Mouse (Mus musculus) heart, embryonic 13.5 days (tissue): ENCODE results near the gene BC029722. TPM values are rescaled to one million over a fixed set of nuclear protein-coding genes. Genes with fewer than 3 reads are reported as not detected.

Source experiments
- ATAC-seq: fragments of 200-750 bp; cut with Nextera tagmentation; 2 replicates; pipeline ENCODE4 v1.8.0; 2017; ENCODE audit warnings: moderate TSS enrichment; ENCODE audit not compliant: insufficient number of reproducible peaks, low FRiP score, low TSS enrichment; ENCODE audit errors: extremely low read depth
- H3K27ac ChIP-seq: fragments of 300-500 bp; sonication (generic); replicated peaks from 2 replicates; pipeline ENCODE4 v1.5.1; 2015; ENCODE audit warnings: moderate library complexity, mild to moderate bottlenecking, inconsistent platforms
- H3K27me3 ChIP-seq: fragments of 300-500 bp; sonication (generic); replicated peaks from 2 replicates; pipeline ENCODE4 v1.6.1; 2015; ENCODE audit warnings: mild to moderate bottlenecking, inconsistent platforms
- H3K36me3 ChIP-seq: fragments of 300-500 bp; sonication (generic); 2 replicates; pipeline ENCODE4 v1.6.1; 2015; ENCODE audit warnings: mild to moderate bottlenecking, inconsistent platforms
- H3K4me1 ChIP-seq: fragments of 300-500 bp; sonication (generic); 2 replicates; pipeline ENCODE4 v1.6.1; 2015; ENCODE audit warnings: inconsistent platforms
- H3K4me2 ChIP-seq: fragments of 300-500 bp; sonication (generic); 2 replicates; pipeline ENCODE4 v1.6.1; 2015; ENCODE audit warnings: inconsistent platforms, mild to moderate bottlenecking, moderate library complexity
- H3K4me3 ChIP-seq: fragments of 300-500 bp; sonication (generic); 2 replicates; pipeline ENCODE4 v1.5.1; 2015; ENCODE audit warnings: moderate library complexity, mild to moderate bottlenecking, inconsistent platforms
- H3K9ac ChIP-seq: fragments of 300-500 bp; sonication (generic); 2 replicates; pipeline ENCODE4 v1.6.1; 2015; ENCODE audit warnings: inconsistent platforms, mild to moderate bottlenecking, moderate library complexity
- H3K9me3 ChIP-seq: fragments of 300-500 bp; sonication (generic); 2 replicates; pipeline ENCODE4 v1.6.1; 2016; ENCODE audit warnings: inconsistent platforms
- WGBS: fragments of 180-500 bp; shearing (Covaris S2); methylation state at CpG from one replicate; pipeline ENCODE4 v1.1.7; 2015; ENCODE audit warnings: mixed read lengths; 5-methylcytosine and 5-hydroxymethylcytosine counted together
- polyA plus RNA-seq: library from polyadenylated mRNA; unstranded; fragments of >200 nt; fragmentation: Nextera tagmentation; extraction: Ambion mirVana; gene quantifications from 2 replicates; pipeline ENCODE4 v1.2.1, GENCODE M21; 2015

BC029722 gene
- polyA plus RNA-seq = 10.8 and 12.0 TPM in 2 replicates

DNA sequence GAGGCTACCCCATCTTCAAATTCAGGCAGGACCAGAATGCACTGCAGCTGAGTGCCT lies at the start of gene BC029722:
BC029722 (minus strand) TSS at position 35 of the 57 bp plus-strand sequence.
- Histone ChIP-seq H3K36me3 (peaks cover 47% of the 10 kb centered on the region), H3K4me1 (peaks cover 20% of the 10 kb centered on the region), H3K4me3 (peak within 1 kb of the TSS; percentile 86), H3K9ac (peak within 1 kb of the TSS; percentile 93), H3K27ac (peak within 1 kb of the TSS; percentile 82), H3K9me3 (no peaks in the 10 kb centered on the region), H3K27me3 (no peaks in the 10 kb centered on the region; the same call in 1 of the 2 replicates), H3K4me2 (peak within 1 kb of the TSS; percentile 96)
- ATAC-seq = no peak

DNA sequence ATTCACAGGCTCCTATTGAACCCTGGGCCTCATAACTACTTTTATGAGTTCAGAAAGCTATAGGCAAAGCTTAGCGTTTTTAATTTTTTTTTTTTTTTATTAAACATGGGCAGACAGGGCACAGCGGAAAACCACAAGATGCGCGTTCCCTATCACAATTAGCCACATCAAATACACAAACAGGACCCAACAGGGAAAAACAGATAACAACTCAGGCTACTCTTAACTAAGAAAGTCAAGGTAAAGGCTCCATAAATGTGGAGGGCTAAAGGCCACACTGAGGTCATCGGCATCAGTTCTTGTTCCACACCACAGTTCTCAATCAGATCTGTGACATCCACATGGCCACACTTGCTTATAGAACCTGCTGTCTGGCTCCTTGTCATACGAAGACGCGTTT lies 49.1 kb upstream of the BC029722 start:
- Histone ChIP-seq H3K4me2 (no peak overlapping the region), H3K36me3 (peaks cover 58% of the 10 kb centered on the region), H3K9ac (no peak overlapping the region), H3K4me1 (peaks cover 6% of the 10 kb centered on the region; the same call in 1 of the 2 replicates), H3K9me3 (no peaks in the 10 kb centered on the region), H3K4me3 (no peak overlapping the region), H3K27ac (no peak overlapping the region), H3K27me3 (no peaks in the 10 kb centered on the region)
- ATAC-seq = no peak
- WGBS = 96% methylated on average over 8 of the region's 8 CpGs

DNA sequence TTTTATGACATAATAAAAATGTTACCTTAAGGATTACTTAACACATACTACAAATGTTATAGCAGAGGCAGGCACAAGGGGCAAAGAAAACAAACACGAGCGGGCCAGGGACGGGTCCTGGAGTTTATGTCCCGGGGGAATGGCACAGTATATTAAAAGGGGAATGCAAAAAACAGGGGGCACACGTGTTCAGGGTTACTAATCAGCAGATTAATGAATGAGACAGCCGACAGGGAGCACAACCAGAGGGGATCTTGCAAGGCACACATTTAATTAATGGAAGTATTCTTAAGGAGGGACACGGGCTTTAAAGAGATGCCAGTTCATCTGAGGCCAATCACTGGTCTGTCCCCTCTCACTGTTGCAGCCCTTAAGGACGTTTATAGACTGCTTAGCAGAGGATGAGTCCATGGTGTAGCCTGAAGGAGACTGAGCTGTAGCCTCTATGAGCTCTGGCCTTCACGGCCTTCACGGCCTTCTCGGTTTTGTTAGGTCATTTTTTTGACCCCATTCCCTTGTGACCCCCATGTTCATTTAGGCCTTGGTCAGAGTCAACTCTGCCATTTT lies 44.2 kb upstream of the BC029722 start:
- H3K4me3 ChIP-seq = no peak overlapping the region
- no peak overlapping the region for H3K4me2 ChIP-seq
- H3K9ac ChIP-seq = no peak overlapping the region
- no peak for ATAC-seq
- no peak overlapping the region for H3K27ac ChIP-seq
- no peaks in the 10 kb centered on the region; the same call in 1 of the 2 replicates for H3K4me1 ChIP-seq
- no peaks in the 10 kb centered on the region for H3K9me3 ChIP-seq
- 78% methylated on average over 11 of the region's 11 CpGs for WGBS
- peaks cover 38% of the 10 kb centered on the region for H3K36me3 ChIP-seq
- no peaks in the 10 kb centered on the region for H3K27me3 ChIP-seq

DNA sequence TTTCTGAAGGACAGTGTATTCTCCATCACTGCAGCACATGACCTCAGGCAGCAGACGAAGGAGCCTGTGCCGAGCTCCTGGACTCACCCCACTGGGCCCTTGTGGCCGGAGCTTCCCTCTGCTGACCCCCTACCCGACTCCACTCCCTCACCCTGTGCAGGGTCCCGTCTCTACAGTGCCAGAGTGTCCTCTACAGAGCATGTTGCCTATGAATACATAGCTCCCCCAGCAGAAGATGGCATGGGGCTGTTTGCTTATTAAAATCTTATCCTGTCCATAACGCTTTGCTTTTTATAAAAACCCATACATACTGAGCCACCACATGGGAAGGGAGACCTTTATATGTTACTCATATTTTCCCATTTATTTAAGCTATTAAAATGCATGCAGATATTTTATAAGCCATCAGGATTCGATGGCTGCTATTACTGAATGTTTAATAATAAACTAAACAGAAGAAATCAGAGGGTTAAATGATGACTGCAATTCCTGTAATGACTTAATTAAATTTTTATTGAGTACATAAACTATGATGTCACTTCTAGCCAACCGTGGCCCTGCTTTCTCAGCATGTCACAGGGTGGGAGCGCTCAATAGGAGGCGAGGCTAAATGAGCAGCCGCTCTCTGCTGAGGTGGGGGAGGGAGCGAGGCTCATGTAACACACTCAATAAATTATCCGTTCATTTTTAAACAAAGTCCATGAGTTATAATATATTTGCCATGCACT lies 43.5 kb upstream of the BC029722 start:
- WGBS = 86% methylated on average over 13 of the region's 13 CpGs
- Histone ChIP-seq H3K4me1 (no peaks in the 10 kb centered on the region; the same call in 1 of the 2 replicates), H3K9ac (no peak overlapping the region), H3K4me2 (no peak overlapping the region), H3K9me3 (no peaks in the 10 kb centered on the region), H3K27me3 (no peaks in the 10 kb centered on the region), H3K27ac (no peak overlapping the region), H3K36me3 (peaks cover 37% of the 10 kb centered on the region), H3K4me3 (no peak overlapping the region)
- ATAC-seq = no peak

DNA sequence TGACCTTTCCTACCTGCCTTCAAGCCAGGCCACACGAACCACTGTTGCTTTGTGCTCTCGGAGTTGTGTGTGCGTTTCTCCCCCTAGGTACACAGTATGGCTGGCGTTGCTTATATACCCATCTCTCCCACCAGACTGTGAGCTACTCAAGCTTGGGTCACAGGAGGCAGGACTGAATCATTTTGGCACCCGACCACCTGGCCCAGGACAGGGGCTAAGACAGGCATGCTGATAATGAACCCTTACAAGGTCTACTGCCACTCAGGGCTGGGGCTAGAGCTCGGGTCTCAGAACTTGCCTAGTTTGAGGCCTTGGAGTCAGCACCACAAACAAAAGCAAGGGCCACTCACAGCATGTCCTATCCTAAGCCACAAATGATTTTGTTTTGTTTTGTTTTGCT lies 42.4 kb upstream of the BC029722 start:
- WGBS = 81% methylated on average over 6 of the region's 6 CpGs
- no peak for ATAC-seq

DNA sequence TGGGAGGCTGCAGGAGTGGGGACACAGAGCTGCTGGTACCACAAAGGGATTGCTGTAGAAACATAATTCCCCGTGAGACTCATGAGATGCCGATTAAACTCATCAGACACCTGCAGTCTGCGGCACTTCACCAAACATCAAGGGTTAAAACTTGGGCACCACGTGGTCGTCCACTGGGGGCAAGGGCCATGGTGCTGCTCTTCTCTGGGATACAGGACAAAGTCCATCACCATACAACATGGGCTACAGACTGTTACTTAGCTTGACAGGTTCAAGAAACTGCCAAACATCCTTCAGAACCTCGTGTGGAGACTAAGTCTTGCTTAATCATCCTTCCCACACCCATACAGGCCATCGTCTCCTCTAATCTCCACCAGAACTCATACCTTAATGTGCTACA lies 40.9 kb upstream of the BC029722 start:
- no peak overlapping the region for H3K9ac ChIP-seq
- no peaks in the 10 kb centered on the region for H3K27me3 ChIP-seq
- H3K27ac ChIP-seq = no peak overlapping the region
- peaks cover 47% of the 10 kb centered on the region for H3K36me3 ChIP-seq
- no peak overlapping the region for H3K4me3 ChIP-seq
- H3K4me2 ChIP-seq = no peak overlapping the region
- H3K4me1 ChIP-seq = no peaks in the 10 kb centered on the region
- WGBS = 76% methylated on average over 7 of the region's 7 CpGs
- H3K9me3 ChIP-seq = no peaks in the 10 kb centered on the region
- ATAC-seq = no peak

More for the DNA sequence above, 42.4 kb upstream of the BC029722 start:
- no peaks in the 10 kb centered on the region for H3K27me3 ChIP-seq
- H3K4me1 ChIP-seq = no peaks in the 10 kb centered on the region; the same call in 1 of the 2 replicates
- no peaks in the 10 kb centered on the region for H3K9me3 ChIP-seq
- no peak overlapping the region for H3K27ac ChIP-seq
- no peak overlapping the region for H3K4me2 ChIP-seq
- no peak overlapping the region for H3K4me3 ChIP-seq
- no peak overlapping the region for H3K9ac ChIP-seq
- peaks cover 36% of the 10 kb centered on the region for H3K36me3 ChIP-seq

DNA sequence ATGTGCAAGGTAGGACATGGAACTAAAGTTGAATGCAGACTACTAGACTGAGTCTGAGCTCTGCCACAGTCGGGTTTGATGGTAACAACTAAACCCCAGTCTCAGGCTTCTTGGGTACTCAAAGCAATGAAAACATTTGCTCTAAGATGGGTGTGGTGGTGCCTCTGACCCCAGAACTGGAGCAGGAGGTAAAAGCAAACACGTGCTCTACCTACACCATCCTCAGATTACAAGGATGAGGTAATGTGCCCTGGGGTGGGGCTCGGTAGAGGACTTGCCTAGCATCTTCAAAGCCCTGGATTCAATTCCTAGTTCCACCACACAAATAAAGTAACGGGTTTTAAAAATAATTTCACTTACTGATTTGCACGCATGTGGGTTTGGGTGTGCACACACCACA lies 33.3 kb upstream of the BC029722 start:
- H3K4me1 ChIP-seq = no peaks in the 10 kb centered on the region
- H3K27me3 ChIP-seq = no peaks in the 10 kb centered on the region
- no peak for ATAC-seq
- H3K4me3 ChIP-seq = no peak overlapping the region
- H3K9me3 ChIP-seq = no peaks in the 10 kb centered on the region
- 84% methylated on average over 5 of the region's 5 CpGs for WGBS
- no peak overlapping the region for H3K9ac ChIP-seq
- H3K4me2 ChIP-seq = no peak overlapping the region
- H3K36me3 ChIP-seq = peaks cover 90% of the 10 kb centered on the region
- no peak overlapping the region for H3K27ac ChIP-seq

DNA sequence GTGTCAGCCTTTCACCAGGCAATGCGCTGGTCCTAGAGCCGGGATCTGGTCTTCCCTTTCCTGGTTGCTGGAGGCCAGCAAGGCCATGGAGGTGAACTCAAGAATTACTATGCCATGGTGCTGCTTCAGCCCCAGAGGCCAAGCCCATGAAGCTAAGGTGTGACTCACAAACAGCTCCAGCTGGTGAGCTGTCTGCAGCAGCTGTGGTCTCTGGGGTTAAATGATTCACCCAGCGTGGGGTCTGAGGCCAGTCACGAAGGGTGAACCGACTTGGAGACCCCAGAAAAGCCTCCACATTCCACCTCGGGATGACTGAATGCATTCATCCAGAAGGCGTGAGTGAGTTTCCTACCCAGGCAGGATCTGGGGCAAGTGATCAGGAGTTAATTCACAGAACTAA lies 30.9 kb upstream of the BC029722 start:
- no peak overlapping the region for H3K4me2 ChIP-seq
- no peaks in the 10 kb centered on the region for H3K27me3 ChIP-seq
- H3K27ac ChIP-seq = no peak overlapping the region
- H3K4me3 ChIP-seq = no peak overlapping the region
- 82% methylated on average over 7 of the region's 7 CpGs for WGBS
- H3K9me3 ChIP-seq = no peaks in the 10 kb centered on the region
- no peak for ATAC-seq
- H3K36me3 ChIP-seq = peaks cover 92% of the 10 kb centered on the region
- no peak overlapping the region for H3K9ac ChIP-seq
- no peaks in the 10 kb centered on the region for H3K4me1 ChIP-seq

DNA sequence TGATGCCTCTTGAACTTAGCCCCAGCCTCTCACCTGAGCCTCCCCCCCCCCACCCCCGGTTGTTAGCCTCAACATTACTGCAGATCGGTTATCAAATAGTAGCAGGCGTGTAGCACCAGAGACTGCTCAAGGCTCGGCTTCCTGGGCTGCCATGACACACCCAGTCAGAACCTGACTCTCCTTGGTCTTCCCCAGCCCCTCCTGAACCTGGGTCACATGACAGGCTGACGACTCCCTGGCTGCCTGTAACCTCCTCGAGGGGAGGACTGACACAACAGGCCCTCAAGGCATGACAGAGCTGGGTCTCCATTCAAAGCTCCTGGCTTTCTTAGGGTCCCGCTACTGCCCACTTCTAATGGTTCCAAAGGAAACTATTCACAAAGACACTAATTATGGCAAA lies 30.2 kb upstream of the BC029722 start:
- Histone ChIP-seq H3K27ac (no peak overlapping the region), H3K27me3 (no peaks in the 10 kb centered on the region), H3K4me2 (no peak overlapping the region), H3K9ac (no peak overlapping the region), H3K4me3 (no peak overlapping the region), H3K9me3 (no peaks in the 10 kb centered on the region), H3K36me3 (peaks cover 94% of the 10 kb centered on the region), H3K4me1 (no peaks in the 10 kb centered on the region)
- WGBS = 54% methylated on average over 7 of the region's 7 CpGs
- no peak for ATAC-seq

DNA sequence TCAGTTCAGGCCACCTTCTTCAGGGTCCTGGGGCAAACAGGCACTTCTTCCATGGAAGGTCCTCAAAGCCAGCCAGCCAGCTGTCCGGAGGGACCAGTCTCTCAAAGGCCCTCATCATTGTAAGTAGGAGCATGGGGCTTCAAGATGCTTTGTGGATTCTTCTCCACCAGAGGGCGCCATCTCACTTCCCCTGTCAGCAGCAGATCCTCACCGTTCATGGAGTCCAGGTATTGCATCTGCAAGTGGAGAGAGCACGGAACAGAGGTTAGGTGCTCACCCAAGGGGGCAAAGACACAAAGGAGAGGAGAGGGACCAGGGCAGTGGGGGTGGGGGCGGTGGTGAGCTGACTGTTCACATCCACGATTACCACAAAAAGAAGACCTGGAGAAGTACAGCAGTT lies 29.1 kb upstream of the BC029722 start:
- 34% methylated on average over 6 of the region's 6 CpGs for WGBS
- Histone ChIP-seq H3K4me3 (no peak overlapping the region), H3K36me3 (peaks cover 85% of the 10 kb centered on the region), H3K4me2 (no peak overlapping the region), H3K9me3 (no peaks in the 10 kb centered on the region), H3K9ac (no peak overlapping the region), H3K27me3 (no peaks in the 10 kb centered on the region), H3K27ac (no peak overlapping the region), H3K4me1 (no peaks in the 10 kb centered on the region)
- no peak for ATAC-seq

DNA sequence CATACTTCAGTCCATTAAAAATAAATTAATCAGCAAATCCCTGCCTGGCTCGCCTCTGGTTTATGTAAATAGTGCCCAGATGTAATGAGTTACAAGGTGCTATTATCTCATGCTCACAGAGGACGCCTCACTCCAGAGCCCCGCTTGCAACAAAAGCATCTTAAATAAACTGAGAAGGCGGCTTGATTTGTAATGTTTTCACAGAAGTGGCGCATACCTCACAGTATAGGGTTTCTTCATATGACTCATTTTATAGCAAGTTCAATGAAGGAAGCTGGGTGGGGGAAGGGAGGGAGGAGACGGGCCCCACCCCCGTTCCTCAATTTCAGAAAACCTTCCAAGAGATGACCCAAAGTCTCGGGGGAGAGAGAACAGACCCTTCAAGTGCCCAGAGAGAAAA lies 27.7 kb upstream of the BC029722 start:
- Histone ChIP-seq H3K9ac (no peak overlapping the region), H3K36me3 (peaks cover 71% of the 10 kb centered on the region), H3K4me3 (no peak overlapping the region), H3K27ac (no peak overlapping the region), H3K27me3 (no peaks in the 10 kb centered on the region), H3K9me3 (no peaks in the 10 kb centered on the region), H3K4me1 (no peaks in the 10 kb centered on the region), H3K4me2 (no peak overlapping the region)
- ATAC-seq = no peak
- 80% methylated on average over 8 of the region's 8 CpGs for WGBS

DNA sequence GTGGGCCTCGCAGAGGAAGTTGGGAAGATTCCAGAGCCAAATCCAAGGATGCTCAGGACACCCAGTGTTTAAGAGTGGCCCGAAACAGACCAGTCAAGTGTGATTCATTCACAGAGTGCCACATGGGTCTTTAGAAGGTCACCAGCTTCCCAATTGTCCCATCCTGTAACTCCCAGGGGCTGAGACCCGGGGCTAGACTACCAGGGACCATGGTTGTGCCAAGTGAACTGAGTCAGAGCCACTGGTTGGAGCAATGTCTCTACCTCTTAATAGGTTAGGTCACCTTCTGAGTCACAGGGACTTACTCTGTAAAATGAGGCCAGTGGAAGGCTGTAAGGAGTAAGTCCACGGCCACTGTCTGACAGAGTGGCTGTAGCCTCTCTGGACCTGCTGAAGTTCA lies 19.7 kb upstream of the BC029722 start:
- Histone ChIP-seq H3K27ac (no peak overlapping the region), H3K27me3 (peaks cover 15% of the 10 kb centered on the region), H3K4me3 (no peak overlapping the region), H3K36me3 (no peaks in the 10 kb centered on the region), H3K4me2 (no peak overlapping the region), H3K9me3 (no peaks in the 10 kb centered on the region), H3K4me1 (no peaks in the 10 kb centered on the region), H3K9ac (no peak overlapping the region)
- no peak for ATAC-seq
- 77% methylated on average over 4 of the region's 4 CpGs for WGBS
